Mouse (Mus musculus): Measurements from ENCODE around the gene Alpl. TPM values are rescaled to one million over a fixed set of nuclear protein-coding genes. Genes with fewer than 3 reads are reported as not detected.

Alpl gene
- polyA plus RNA-seq, 1 experiment from 2014 or later, result 14.6 TPM

DNA sequence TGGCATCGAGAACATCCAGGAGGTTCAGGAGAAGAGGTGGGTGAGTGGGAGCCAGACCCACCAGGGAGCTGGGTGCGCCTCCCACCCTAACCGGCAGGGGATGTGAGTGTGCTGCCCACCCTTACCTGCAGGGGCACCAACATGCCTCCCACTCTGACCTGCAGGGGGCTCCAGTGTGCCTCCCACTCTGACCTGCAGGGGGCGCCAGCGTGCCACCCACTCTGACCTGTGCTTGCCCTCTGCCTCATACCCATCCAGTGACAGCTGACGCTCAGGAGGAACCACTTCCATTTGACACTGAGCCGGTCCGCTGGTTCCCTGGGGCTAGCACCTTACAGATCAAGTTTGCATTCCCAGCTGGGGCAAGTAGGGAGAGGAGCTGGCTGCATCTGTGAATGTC is 71.4 kb downstream of the Alpl start:
- peaks cover 23% of the 10 kb centered on the region for H3K27me3 ChIP-seq (replicated peaks)
- peaks cover 45% of the 10 kb centered on the region for H3K4me1 ChIP-seq
- 55% methylated on average over 8 of the region's 8 CpGs for WGBS
- H3K4me2 ChIP-seq, result no peak overlapping the region
- no peak overlapping the region for H3K27ac ChIP-seq (replicated peaks)
- no peak overlapping the region for H3K9ac ChIP-seq (replicated peaks)
- H3K9me3 ChIP-seq (replicated peaks), result no peaks in the 10 kb centered on the region
- H3K4me3 ChIP-seq (replicated peaks), result no peak overlapping the region
- H3K36me3 ChIP-seq, result peaks cover 10% of the 10 kb centered on the region; the same call in 1 of the 2 replicates
- no peak for ATAC-seq (ENCODE audit: low FRiP score)

- peaks cover 45% of the 10 kb centered on the region for H3K4me1 ChIP-seq
- peaks cover 20% of the 10 kb centered on the region for H3K27me3 ChIP-seq (replicated peaks)
- WGBS, result 51% methylated on average over 11 of the region's 11 CpGs
- no peak overlapping the region for H3K4me2 ChIP-seq
- no peak for ATAC-seq (ENCODE audit: low FRiP score)
- H3K27ac ChIP-seq (replicated peaks), result no peak overlapping the region
- H3K36me3 ChIP-seq, result peaks cover 10% of the 10 kb centered on the region; the same call in 1 of the 2 replicates
- H3K4me3 ChIP-seq (replicated peaks), result no peak overlapping the region
- no peaks in the 10 kb centered on the region for H3K9me3 ChIP-seq (replicated peaks)
- H3K9ac ChIP-seq (replicated peaks), result no peak overlapping the region
Measured at GRCm38 (mm10) chr4:137724212-137724611, 72.0 kb downstream of the Alpl start.

GRCm38 (mm10) chr4:137723527-137723926 is 72.7 kb downstream of the Alpl start:
- Histone ChIP-seq H3K9ac (replicated peaks) (no peak overlapping the region), H3K27ac (replicated peaks) (no peak overlapping the region), H3K27me3 (replicated peaks) (peaks cover 16% of the 10 kb centered on the region; the same call in 1 of the 2 replicates), H3K36me3 (peaks cover 10% of the 10 kb centered on the region; the same call in 1 of the 2 replicates), H3K4me1 (peaks cover 45% of the 10 kb centered on the region), H3K9me3 (replicated peaks) (no peaks in the 10 kb centered on the region), H3K4me3 (replicated peaks) (no peak overlapping the region), H3K4me2 (peak overlapping the region; percentile 26)
- WGBS, result 40% methylated on average over 25 of the region's 25 CpGs
- no peak for ATAC-seq (ENCODE audit: low FRiP score)

DNA sequence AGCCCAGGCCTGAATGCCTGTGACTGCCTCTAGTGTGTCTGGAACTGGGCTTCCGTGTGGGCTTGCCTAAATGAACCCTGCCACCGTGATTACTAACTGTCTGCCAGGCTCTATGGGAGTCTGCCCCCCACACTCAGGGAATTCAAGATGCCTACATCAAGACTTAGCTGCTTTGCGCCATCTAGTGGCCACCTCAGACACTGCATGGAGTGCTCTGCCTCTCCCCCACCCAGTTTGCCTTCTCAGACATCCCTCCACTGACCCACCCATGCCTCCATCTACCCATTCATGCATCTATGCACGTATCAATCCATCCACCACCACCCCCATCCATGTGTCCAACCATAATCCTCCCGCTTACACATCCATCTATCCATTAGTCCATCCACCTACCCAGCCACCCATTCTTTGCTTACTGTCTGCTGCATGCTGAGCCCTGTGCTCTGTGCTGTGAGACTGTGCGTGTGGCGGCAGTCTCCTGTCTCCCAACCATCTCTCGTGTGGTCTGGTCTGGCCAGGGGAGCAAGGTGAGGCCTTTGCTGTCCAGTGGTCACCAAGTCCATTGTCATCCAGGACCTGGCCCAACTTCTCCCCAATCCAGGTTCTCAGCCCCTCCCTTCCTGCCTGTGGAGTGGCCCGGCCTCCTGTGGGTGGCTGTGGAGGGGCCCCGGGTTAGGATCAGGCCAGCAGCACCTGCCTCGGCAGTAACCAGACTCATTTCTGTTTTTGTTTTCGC is 73.3 kb downstream of the Alpl start:
- peaks cover 12% of the 10 kb centered on the region; the same call in 1 of the 2 replicates for H3K36me3 ChIP-seq
- no peak overlapping the region for H3K4me3 ChIP-seq (replicated peaks)
- no peak overlapping the region for H3K27ac ChIP-seq (replicated peaks)
- H3K27me3 ChIP-seq (replicated peaks), result peaks cover 16% of the 10 kb centered on the region; the same call in 1 of the 2 replicates
- 35% methylated on average over 12 of the region's 12 CpGs for WGBS
- H3K9me3 ChIP-seq (replicated peaks), result no peaks in the 10 kb centered on the region
- no peak for ATAC-seq (ENCODE audit: low FRiP score)
- H3K4me2 ChIP-seq, result no peak overlapping the region
- no peak overlapping the region for H3K9ac ChIP-seq (replicated peaks)
- peaks cover 38% of the 10 kb centered on the region for H3K4me1 ChIP-seq

GRCm38 (mm10) chr4:137722230-137722629 is 74.0 kb downstream of the Alpl start:
- Histone ChIP-seq H3K4me3 (replicated peaks) (no peak overlapping the region), H3K27ac (replicated peaks) (no peak overlapping the region), H3K36me3 (peaks cover 16% of the 10 kb centered on the region; the same call in 1 of the 2 replicates), H3K4me2 (no peak overlapping the region), H3K9me3 (replicated peaks) (no peaks in the 10 kb centered on the region), H3K4me1 (peaks cover 32% of the 10 kb centered on the region), H3K27me3 (replicated peaks) (peaks cover 16% of the 10 kb centered on the region; the same call in 1 of the 2 replicates), H3K9ac (replicated peaks) (no peak overlapping the region)
- WGBS, result 91% methylated on average over 3 of the region's 3 CpGs
- no peak for ATAC-seq (ENCODE audit: low FRiP score)

- ATAC-seq (ENCODE audit: low FRiP score), result no peak
- no peaks in the 10 kb centered on the region for H3K9me3 ChIP-seq (replicated peaks)
- no peak overlapping the region for H3K4me2 ChIP-seq
- H3K4me1 ChIP-seq, result peaks cover 26% of the 10 kb centered on the region
- no peak overlapping the region for H3K9ac ChIP-seq (replicated peaks)
- H3K27ac ChIP-seq (replicated peaks), result no peak overlapping the region
- WGBS, result 92% methylated on average over 15 of the region's 15 CpGs
- peaks cover 16% of the 10 kb centered on the region; the same call in 1 of the 2 replicates for H3K27me3 ChIP-seq (replicated peaks)
- peaks cover 16% of the 10 kb centered on the region; the same call in 1 of the 2 replicates for H3K36me3 ChIP-seq
- H3K4me3 ChIP-seq (replicated peaks), result no peak overlapping the region
Measured at GRCm38 (mm10) chr4:137721563-137721962, 74.6 kb downstream of the Alpl start.

- peak overlapping the region; percentile 48; the same call in 1 of the 2 replicates for H3K27ac ChIP-seq (replicated peaks)
- H3K4me2 ChIP-seq, result no peak overlapping the region
- 0 out of 2 replicates have a peak overlapping the region, but pooled peaks have one; percentile 10 for H3K9ac ChIP-seq (replicated peaks)
- 29% methylated on average over 15 of the region's 15 CpGs for WGBS
- no peaks in the 10 kb centered on the region for H3K9me3 ChIP-seq (replicated peaks)
- peaks cover 25% of the 10 kb centered on the region for H3K4me1 ChIP-seq
- ATAC-seq (ENCODE audit: low FRiP score), result no peak
- H3K27me3 ChIP-seq (replicated peaks), result peaks cover 16% of the 10 kb centered on the region; the same call in 1 of the 2 replicates
- no peak overlapping the region for H3K4me3 ChIP-seq (replicated peaks)
- peaks cover 13% of the 10 kb centered on the region; the same call in 1 of the 2 replicates for H3K36me3 ChIP-seq
Measured at GRCm38 (mm10) chr4:137719378-137720077, 76.7 kb downstream of the Alpl start.

DNA sequence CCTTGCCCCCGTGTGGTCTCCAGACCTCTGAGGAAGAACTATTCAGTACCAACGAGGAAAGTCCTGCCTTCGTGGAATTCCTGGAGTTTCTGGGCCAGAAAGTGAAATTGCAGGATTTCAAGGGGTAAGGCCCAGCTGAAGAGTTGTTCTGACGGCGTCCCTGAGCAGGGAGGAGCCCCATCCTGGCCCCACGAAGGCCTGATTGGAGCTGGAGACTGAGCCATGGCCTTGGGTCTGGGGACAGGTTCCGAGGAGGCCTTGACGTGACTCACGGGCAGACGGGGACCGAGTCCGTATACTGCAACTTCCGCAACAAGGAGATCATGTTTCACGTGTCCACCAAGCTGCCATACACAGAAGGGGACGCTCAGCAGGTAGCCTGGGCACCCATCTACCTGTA is 78.5 kb downstream of the Alpl start:
- no peak overlapping the region for H3K9ac ChIP-seq (replicated peaks)
- peaks cover 11% of the 10 kb centered on the region; the same call in 1 of the 2 replicates for H3K36me3 ChIP-seq
- H3K4me2 ChIP-seq, result no peak overlapping the region
- H3K4me1 ChIP-seq, result peaks cover 17% of the 10 kb centered on the region
- H3K27me3 ChIP-seq (replicated peaks), result no peaks in the 10 kb centered on the region
- WGBS, result 78% methylated on average over 15 of the region's 15 CpGs
- H3K4me3 ChIP-seq (replicated peaks), result no peak overlapping the region
- no peak overlapping the region for H3K27ac ChIP-seq (replicated peaks)
- ATAC-seq (ENCODE audit: low FRiP score), result no peak
- H3K9me3 ChIP-seq (replicated peaks), result no peaks in the 10 kb centered on the region

DNA sequence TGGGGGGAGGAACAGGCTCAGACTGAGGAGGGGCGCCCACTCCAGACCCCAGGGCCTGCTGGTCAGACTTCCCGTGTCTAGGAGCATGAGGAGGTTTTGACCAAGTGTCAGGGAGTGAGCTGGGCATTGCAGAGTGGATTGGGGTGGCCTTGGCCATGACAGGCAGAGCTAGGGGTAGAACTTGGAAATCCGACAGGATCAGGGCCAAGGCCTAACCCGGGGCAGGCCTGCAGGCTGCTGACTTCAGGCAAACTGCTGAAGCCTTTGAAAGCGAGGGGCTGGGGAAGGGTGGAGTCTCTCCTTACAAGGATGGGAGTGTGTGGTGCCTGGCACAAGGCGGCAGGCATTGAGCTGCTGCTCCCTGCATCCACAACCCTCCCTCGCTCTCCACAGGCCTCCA is 79.2 kb downstream of the Alpl start:
- WGBS, result 65% methylated on average over 7 of the region's 7 CpGs
- no peak overlapping the region for H3K9ac ChIP-seq (replicated peaks)

GRCm38 (mm10) chr4:137714020-137714624 is 82.1 kb downstream of the Alpl start:
- no peaks in the 10 kb centered on the region for H3K27me3 ChIP-seq (replicated peaks)
- no peak overlapping the region for H3K27ac ChIP-seq (replicated peaks)
- H3K9ac ChIP-seq (replicated peaks), result no peak overlapping the region
- no peak overlapping the region for H3K4me2 ChIP-seq
- H3K9me3 ChIP-seq (replicated peaks), result no peaks in the 10 kb centered on the region
- ATAC-seq (ENCODE audit: low FRiP score), result no peak
- no peak overlapping the region for H3K4me3 ChIP-seq (replicated peaks)
- WGBS, result 35% methylated on average over 8 of the region's 8 CpGs
- H3K36me3 ChIP-seq, result 0 out of 2 replicates have a peak, but pooled peaks cover 6% of the 10 kb centered on the region
- peaks cover 15% of the 10 kb centered on the region for H3K4me1 ChIP-seq

More for the DNA sequence above, 79.2 kb downstream of the Alpl start:
- Histone ChIP-seq H3K27ac (replicated peaks) (no peak overlapping the region), H3K4me3 (replicated peaks) (no peak overlapping the region), H3K4me1 (peaks cover 14% of the 10 kb centered on the region), H3K27me3 (replicated peaks) (no peaks in the 10 kb centered on the region), H3K9me3 (replicated peaks) (no peaks in the 10 kb centered on the region), H3K4me2 (no peak overlapping the region), H3K36me3 (peaks cover 11% of the 10 kb centered on the region; the same call in 1 of the 2 replicates)
- no peak for ATAC-seq (ENCODE audit: low FRiP score)

- H3K4me2 ChIP-seq, result no peak overlapping the region
- peaks cover 20% of the 10 kb centered on the region for H3K4me1 ChIP-seq
- no peaks in the 10 kb centered on the region for H3K27me3 ChIP-seq (replicated peaks)
- 91% methylated on average over 13 of the region's 13 CpGs for whole genome bisulfite sequencing
- H3K27ac ChIP-seq (replicated peaks), result no peak overlapping the region
- no peaks in the 10 kb centered on the region for H3K9me3 ChIP-seq (replicated peaks)
- no peak overlapping the region for H3K4me3 ChIP-seq (replicated peaks)
- H3K9ac ChIP-seq (replicated peaks), result no peak overlapping the region
- 0 out of 2 replicates have a peak, but pooled peaks cover 5% of the 10 kb centered on the region for H3K36me3 ChIP-seq
- no peak for ATAC-seq (ENCODE audit: low FRiP score)
Measured at GRCm38 (mm10) chr4:137712963-137713362, 83.2 kb downstream of the Alpl start.

Data from neural tube, embryonic 15.5 days (tissue).